Mouse (Mus musculus) CH12F3 (cell line): ENCODE results near the gene Gck.
"Not testable (repeated sequence)": the region's sequence is repeated elsewhere in the genome, so short reads cannot be mapped to it uniquely, and the experiment has no call there.

Experiments used
- in situ Hi-C: fragments of 300-500 bp; cut with MboI; formaldehyde crosslinking; loops from 2 replicates; pipeline ENCODE4 v1.14.3; 2020; ENCODE audit warnings: low sequenced_read_pairs

The Gck gene

GRCm38 (mm10) chr11:5955546-5956276, 5.8 kb upstream of the Gck start, which contains the start of gene Ykt6:
Gene Ykt6 (plus strand): TSS chr11:5955693.
- in situ Hi-C loops, result no loop called here

GRCm38 (mm10) chr11:5954965-5955504, 5.2 kb upstream of the Gck start:
- in situ Hi-C loops, result no loop called here

GRCm38 (mm10) chr11:5954435-5954834, 4.6 kb upstream of the Gck start:
- in situ Hi-C loops, result no loop called here

- in situ Hi-C loops, result no loop called here
Observed at GRCm38 (mm10) chr11:5953130-5953765, 3.4 kb upstream of the Gck start.

GRCm38 (mm10) chr11:5952501-5952900, 2.6 kb upstream of the Gck start:
- in situ Hi-C loops, result no loop called here

- in situ Hi-C loops, result no loop called here
Observed at GRCm38 (mm10) chr11:5948546-5949250, 1.2 kb downstream of the Gck start.

- in situ Hi-C loops, result no loop called here
Observed at GRCm38 (mm10) chr11:5947796-5948195, 2.1 kb downstream of the Gck start.

GRCm38 (mm10) chr11:5945096-5945495, 4.8 kb downstream of the Gck start:
- in situ Hi-C loops, result no loop called here

GRCm38 (mm10) chr11:5942966-5943365, 6.9 kb downstream of the Gck start:
- in situ Hi-C loops, result no loop called here

- in situ Hi-C loops, result not testable (repeated sequence)
Observed at GRCm38 (mm10) chr11:5934531-5934930, 15.3 kb downstream of the Gck start.

- in situ Hi-C loops, result not testable (repeated sequence)
Observed at GRCm38 (mm10) chr11:5931947-5932346, 17.9 kb downstream of the Gck start.

GRCm38 (mm10) chr11:5930578-5930977, 19.3 kb downstream of the Gck start:
- in situ Hi-C loops, result no loop called here

- in situ Hi-C loops, result no loop called here
Observed at GRCm38 (mm10) chr11:5926696-5927220, 23.1 kb downstream of the Gck start.

GRCm38 (mm10) chr11:5924699-5925098, 25.2 kb downstream of the Gck start:
- in situ Hi-C loops, result no loop called here

- in situ Hi-C loops, result no loop called here
Observed at GRCm38 (mm10) chr11:5920323-5920960, 29.4 kb downstream of the Gck start.

- in situ Hi-C loops, result no loop called here
Observed at GRCm38 (mm10) chr11:5919606-5920005, 30.3 kb downstream of the Gck start.

- in situ Hi-C loops, result no loop called here
Observed at GRCm38 (mm10) chr11:5918111-5918510, 31.8 kb downstream of the Gck start.

GRCm38 (mm10) chr11:5916178-5916548, 33.7 kb downstream of the Gck start:
- in situ Hi-C loops, result no loop called here

- in situ Hi-C loops, result no loop called here
Observed at GRCm38 (mm10) chr11:5915429-5916177, 34.3 kb downstream of the Gck start.

- in situ Hi-C loops, result no loop called here
Observed at GRCm38 (mm10) chr11:5914940-5915339, 34.9 kb downstream of the Gck start.
